Mouse (Mus musculus): Measurements from ENCODE around the gene Tekt5. TPM values are rescaled to one million over a fixed set of nuclear protein-coding genes. Genes with fewer than 3 reads are reported as not detected.

Gene Tekt5
- polyA plus RNA-seq, 1 experiment = 10.9 TPM

DNA sequence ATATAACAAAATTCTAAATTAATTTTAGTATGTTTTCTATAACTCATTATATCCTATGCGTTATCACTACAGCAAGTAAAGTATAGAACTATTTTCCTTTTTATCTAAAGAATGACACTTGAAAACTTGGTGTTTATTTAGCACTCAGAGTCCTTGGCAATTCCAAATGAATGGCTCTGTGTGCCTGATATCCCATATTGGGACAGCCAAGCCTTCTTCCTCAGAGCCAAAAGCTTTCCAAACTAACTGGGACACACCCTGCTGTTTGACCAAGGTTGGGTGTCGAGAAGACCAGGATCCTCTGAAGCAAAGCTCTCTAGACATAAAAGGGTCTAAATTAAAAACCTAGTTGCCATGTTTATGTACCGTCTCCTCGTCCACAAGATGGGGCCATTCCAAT lies 54.2 kb downstream of the Tekt5 start:
- TF ChIP-seq POLR2A (IDR thresholded peaks at IDR 0.05; ENCODE audit: extremely low read depth, insufficient read depth, low read length) = no peak
- TF ChIP-seq CTCF (IDR thresholded peaks at IDR 0.05; ENCODE audit: extremely low read depth, insufficient read depth, low read length) = no peak
- no peaks in the 10 kb centered on the region for H3K4me1 ChIP-seq (ENCODE audit: control insufficient read depth, insufficient read depth, low read length)
- H3K4me3 ChIP-seq (ENCODE audit: insufficient read depth, low read length) = no peak overlapping the region
- H3K27ac ChIP-seq (ENCODE audit: insufficient read depth, low read length) = no peak overlapping the region

DNA sequence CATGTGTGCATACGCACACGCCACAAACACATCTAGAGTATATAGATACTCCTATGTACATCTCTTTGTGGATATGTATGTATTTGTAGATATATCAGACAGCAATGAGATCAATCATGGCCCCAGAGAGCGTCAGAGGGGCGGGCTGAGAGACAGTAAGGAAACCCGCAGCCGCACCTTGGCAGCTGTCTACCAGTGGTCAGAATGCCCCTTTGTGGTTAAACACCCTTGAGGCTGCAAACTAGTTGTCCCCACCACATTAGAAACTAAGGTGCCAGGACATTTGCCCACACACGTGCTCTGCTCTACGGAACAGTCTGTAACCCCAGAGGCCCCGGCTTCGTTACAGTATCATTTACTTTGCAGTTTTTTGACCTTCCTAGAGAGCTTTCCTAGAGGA lies 55.4 kb downstream of the Tekt5 start:
- Histone ChIP-seq H3K4me1 (ENCODE audit: control insufficient read depth, insufficient read depth, low read length) (no peaks in the 10 kb centered on the region), H3K27ac (ENCODE audit: insufficient read depth, low read length) (no peak overlapping the region), H3K4me3 (ENCODE audit: insufficient read depth, low read length) (no peak overlapping the region)
- TF ChIP-seq CTCF (IDR thresholded peaks at IDR 0.05; ENCODE audit: extremely low read depth, insufficient read depth, low read length) (no peak), POLR2A (IDR thresholded peaks at IDR 0.05; ENCODE audit: extremely low read depth, insufficient read depth, low read length) (no peak)

DNA sequence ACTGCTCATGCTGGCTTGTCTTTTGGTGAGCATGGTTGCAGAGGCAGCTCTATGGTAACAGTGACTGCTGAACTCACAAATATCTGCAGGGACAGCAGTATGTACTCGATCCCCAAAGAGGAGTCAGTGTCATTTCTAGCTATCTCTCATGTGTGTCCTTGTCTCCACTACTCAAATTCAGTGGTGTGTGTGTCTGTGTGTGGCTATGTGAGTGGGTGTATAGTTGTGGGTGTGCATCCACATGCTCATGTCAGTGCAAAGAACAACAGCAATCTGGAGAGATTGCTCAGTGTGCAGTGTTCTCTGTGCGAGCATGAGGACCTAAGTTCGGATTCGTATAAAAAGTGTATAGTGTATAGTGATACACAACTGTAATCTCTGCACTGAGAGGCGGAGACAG lies 56.7 kb downstream of the Tekt5 start:
- Histone ChIP-seq H3K4me3 (ENCODE audit: insufficient read depth, low read length) (no peak overlapping the region), H3K27ac (ENCODE audit: insufficient read depth, low read length) (no peak overlapping the region), H3K4me1 (ENCODE audit: control insufficient read depth, insufficient read depth, low read length) (no peaks in the 10 kb centered on the region)
- TF ChIP-seq POLR2A (IDR thresholded peaks at IDR 0.05; ENCODE audit: extremely low read depth, insufficient read depth, low read length) (no peak), CTCF (IDR thresholded peaks at IDR 0.05; ENCODE audit: extremely low read depth, insufficient read depth, low read length) (no peak)

DNA sequence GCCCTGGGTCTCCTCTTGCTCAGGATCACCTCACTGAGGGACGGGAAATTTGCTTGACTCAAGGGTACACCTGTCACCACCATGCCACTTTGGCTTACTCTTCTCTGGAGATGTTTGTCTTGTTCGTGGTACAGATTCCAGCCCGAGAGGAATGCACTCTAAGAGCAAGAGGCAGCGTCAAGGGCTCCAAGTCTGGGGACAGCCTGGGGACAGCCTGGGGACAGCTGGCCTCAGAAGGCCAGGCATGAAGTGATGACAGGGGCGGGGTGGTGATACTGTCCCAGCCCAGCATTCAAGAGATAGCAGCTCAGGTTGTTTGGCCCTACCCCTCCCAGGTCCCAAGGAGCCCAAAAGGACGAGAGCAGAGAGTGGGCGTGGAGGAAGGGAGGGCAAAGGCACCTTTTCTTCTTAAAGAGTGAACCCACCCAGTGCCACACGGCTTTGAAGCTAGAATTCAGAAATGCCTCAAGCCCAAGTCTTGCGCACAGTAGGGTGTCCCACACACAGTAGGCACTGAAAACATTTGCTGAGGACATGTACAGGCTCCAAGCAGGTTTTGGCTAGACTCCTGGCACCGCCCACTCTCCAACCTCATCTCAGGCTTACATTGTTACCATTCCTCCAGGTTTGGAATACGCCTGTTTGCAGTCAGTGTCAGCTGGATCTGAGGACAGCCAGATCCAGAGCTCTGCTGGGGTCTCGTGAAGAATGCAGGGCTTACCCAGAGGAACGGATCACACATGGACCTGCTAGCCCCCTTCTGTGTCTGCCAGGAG lies 57.7 kb downstream of the Tekt5 start:
- Histone ChIP-seq H3K4me1 (ENCODE audit: control insufficient read depth, insufficient read depth, low read length) (no peaks in the 10 kb centered on the region), H3K27ac (ENCODE audit: insufficient read depth, low read length) (no peak overlapping the region), H3K4me3 (ENCODE audit: insufficient read depth, low read length) (no peak overlapping the region)
- TF ChIP-seq POLR2A (IDR thresholded peaks at IDR 0.05; ENCODE audit: extremely low read depth, insufficient read depth, low read length) (no peak), CTCF (IDR thresholded peaks at IDR 0.05; ENCODE audit: extremely low read depth, insufficient read depth, low read length) (no peak)

DNA sequence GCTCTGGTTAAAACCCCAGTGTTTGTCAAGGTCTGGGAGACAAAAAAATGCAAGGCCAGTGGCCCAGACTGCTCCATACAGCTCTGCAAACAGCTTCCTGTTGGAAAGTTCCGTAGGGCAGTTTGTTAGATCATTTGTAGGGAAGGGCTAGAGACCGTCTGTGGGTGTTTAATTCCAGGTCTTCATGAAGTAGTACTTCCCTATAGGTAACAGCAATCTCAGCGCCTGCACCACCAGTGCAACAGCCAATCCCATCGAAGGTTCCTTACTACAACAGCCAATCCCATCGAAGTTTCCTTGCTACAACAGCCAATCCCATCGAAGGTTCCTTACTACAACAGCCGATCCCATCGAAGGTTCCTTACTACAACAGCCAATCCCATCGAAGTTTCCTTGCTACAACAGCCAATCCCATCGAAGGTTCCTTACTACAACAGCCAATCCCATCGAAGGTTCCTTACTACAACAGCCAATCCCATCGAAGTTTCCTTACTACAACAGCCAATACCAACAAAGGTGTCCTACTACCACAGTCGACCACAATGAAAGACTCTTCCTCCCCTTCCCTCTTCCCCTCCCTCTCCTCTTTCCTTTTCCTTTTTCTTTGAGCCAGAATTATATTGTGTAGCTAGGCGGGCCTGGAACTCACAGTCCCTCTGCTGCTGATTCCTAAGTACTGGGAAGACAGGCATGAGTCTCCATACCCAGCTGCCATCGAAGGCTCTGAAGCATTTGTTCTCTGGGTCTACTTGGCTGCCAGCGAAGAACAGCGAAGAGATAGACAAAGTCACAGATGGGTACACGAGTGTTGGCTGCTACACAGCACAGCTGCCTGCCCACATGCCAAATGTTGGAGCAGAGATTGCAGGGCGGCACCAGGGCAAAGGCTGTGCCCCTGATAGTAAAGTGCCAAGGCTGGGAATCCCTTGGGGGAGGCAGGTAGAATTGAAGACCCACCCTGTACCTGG lies 58.6 kb downstream of the Tekt5 start:
- no peak overlapping the region for H3K27ac ChIP-seq (ENCODE audit: insufficient read depth, low read length)
- TF ChIP-seq POLR2A (IDR thresholded peaks at IDR 0.05; ENCODE audit: extremely low read depth, insufficient read depth, low read length) (no peak), CTCF (IDR thresholded peaks at IDR 0.05; ENCODE audit: extremely low read depth, insufficient read depth, low read length) (no peak)
- H3K4me1 ChIP-seq (ENCODE audit: control insufficient read depth, insufficient read depth, low read length) = no peaks in the 10 kb centered on the region
- H3K4me3 ChIP-seq (ENCODE audit: insufficient read depth, low read length) = no peak overlapping the region

DNA sequence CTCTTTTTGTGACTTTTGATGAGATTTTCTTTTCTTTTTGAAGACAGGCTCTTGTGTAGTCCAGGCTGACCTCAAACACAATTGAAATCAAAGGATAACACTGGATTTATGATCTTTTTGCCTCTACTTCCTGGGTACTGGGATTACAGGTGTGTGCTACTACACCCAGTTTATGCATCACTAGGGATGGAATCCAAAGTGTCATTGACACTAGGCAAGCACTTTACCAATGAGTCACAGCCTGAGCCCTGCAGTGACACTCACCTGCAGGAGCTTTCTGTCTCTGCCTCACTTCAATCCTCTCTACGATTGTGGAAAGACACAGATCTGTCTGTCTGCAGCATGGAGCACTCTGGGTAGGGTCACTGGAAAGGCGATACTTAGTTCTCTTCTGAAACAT lies 59.3 kb downstream of the Tekt5 start:
- H3K4me1 ChIP-seq (ENCODE audit: control insufficient read depth, insufficient read depth, low read length) = no peaks in the 10 kb centered on the region
- no peak for TF ChIP-seq POLR2A (IDR thresholded peaks at IDR 0.05; ENCODE audit: extremely low read depth, insufficient read depth, low read length)
- no peak for TF ChIP-seq CTCF (IDR thresholded peaks at IDR 0.05; ENCODE audit: extremely low read depth, insufficient read depth, low read length)
- H3K4me3 ChIP-seq (ENCODE audit: insufficient read depth, low read length) = no peak overlapping the region
- H3K27ac ChIP-seq (ENCODE audit: insufficient read depth, low read length) = no peak overlapping the region

DNA sequence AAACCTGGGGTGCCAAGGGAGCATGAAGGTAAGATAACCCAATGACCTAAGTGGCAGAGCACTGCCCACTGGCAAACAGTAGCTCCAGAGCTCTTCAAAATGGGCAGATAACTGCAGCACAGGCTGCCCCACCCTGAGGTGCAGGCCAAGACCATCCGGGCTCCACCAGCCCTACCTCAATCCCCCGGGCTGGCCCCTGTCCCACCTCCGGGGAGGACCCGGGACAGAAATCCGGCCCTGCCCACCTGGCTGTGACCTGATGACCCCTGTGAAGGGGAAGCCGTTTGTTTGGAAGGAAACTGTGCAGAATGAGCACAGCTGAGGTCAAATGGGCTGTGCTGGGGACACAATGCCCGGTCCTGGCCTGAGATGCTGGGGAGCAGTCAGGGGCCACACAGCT lies 62.6 kb downstream of the Tekt5 start:
- TF ChIP-seq CTCF (IDR thresholded peaks at IDR 0.05; ENCODE audit: extremely low read depth, insufficient read depth, low read length) (no peak), POLR2A (IDR thresholded peaks at IDR 0.05; ENCODE audit: extremely low read depth, insufficient read depth, low read length) (no peak)
- Histone ChIP-seq H3K27ac (ENCODE audit: insufficient read depth, low read length) (no peak overlapping the region), H3K4me1 (ENCODE audit: control insufficient read depth, insufficient read depth, low read length) (no peaks in the 10 kb centered on the region), H3K4me3 (ENCODE audit: insufficient read depth, low read length) (no peak overlapping the region)

DNA sequence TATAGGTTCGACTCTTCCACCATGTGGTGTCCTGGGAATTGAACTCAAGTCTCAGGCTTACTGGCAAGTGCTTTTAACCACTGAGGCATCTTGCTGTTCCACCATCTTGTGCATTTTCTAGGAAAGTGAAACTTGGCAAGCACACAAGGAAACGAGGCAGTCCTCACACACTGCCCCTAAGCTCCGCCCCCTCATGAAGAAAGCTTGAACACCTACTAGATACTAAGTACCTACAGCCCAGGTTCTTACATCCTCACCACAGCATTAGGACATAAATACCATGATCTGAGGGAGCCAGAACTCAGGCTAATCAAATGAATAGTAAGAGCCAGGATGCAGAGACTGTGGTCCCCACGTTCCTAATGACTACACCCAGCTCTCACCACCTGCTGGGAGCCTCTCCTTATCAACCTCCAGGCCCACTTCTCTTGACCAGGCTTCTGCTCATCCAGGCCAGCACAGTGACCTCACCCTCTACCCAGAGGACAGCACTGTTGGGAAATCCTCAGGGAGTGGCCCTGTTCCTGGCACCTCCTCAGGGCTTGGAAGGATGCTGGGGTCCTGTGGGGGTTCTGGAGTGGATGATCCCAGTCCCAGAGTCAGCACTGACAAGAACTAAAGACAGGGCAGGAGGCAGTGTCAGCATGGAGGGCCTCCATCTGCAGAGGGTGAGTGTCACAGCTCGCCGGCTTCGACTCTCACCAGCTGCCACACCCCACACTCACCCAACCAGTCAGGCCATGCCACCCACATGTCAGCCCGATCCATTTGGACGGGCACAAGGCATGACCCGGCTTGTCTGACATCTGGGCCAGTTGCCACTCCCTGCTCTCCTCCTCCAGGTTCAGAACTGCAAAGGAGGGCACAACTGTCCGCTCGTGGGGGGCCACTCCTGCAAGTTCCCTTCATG lies 64.4 kb downstream of the Tekt5 start:
- Histone ChIP-seq H3K4me3 (ENCODE audit: insufficient read depth, low read length) (no peak overlapping the region), H3K27ac (ENCODE audit: insufficient read depth, low read length) (no peak overlapping the region), H3K4me1 (ENCODE audit: control insufficient read depth, insufficient read depth, low read length) (no peaks in the 10 kb centered on the region)
- TF ChIP-seq CTCF (IDR thresholded peaks at IDR 0.05; ENCODE audit: extremely low read depth, insufficient read depth, low read length) (no peak), POLR2A (IDR thresholded peaks at IDR 0.05; ENCODE audit: extremely low read depth, insufficient read depth, low read length) (no peak)

Measured in cortical plate, adult 2 months (tissue).